Mouse (Mus musculus) megakaryocyte progenitor cell, adult 5-6 weeks (primary cell): ENCODE measurements around the gene Cplane1. TPM values are rescaled to one million over a fixed set of nuclear protein-coding genes. Genes with fewer than 3 reads are reported as not detected.
A peak's percentile ranks its signal among the peaks of the same experiment; 100 is the strongest.

Source experiments
- ATAC-seq: replicated peaks from 2 replicates; pipeline ENCODE4 v1.8.0; 2016; ENCODE audit warnings: mild to moderate bottlenecking, moderate TSS enrichment, inconsistent platforms; ENCODE audit not compliant: poor library complexity
- total RNA-seq, 2 experiments: library from RNA; stranded (forward) in 1 of 2; stranded (reverse) in 1 of 2; fragments of 157-497, 149-512 nt in 1 of 2; fragments of 200-1000 nt in 1 of 2; gene quantifications; 2 replicates each; pipeline versions ENCODE4 v1.2.3 to v1.2.4; 2015 to 2017

Cplane1 gene
- total RNA-seq, 2 experiments from 2014 or later, result 2.5 to 3.2 TPM

DNA sequence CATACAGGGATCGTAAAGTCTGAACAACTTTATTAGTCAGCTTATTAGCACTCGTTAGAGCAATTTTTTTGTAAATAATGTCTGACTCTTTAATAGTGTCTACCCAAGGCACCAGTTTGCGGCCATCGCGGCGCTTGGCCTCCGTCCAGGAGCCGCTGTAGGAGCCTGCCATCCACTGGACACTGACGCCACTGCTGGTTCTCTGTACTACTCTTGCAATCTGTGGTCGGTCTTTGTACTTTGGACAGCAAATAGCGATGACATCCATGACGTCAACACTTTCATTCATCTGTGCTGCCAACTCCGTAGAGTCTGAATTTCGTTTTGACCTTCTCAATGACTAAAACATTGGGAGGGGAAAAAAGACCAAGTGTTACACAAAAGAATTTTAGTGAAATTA lies 122.3 kb downstream of the Cplane1 start:
- ATAC-seq, result no peak

DNA sequence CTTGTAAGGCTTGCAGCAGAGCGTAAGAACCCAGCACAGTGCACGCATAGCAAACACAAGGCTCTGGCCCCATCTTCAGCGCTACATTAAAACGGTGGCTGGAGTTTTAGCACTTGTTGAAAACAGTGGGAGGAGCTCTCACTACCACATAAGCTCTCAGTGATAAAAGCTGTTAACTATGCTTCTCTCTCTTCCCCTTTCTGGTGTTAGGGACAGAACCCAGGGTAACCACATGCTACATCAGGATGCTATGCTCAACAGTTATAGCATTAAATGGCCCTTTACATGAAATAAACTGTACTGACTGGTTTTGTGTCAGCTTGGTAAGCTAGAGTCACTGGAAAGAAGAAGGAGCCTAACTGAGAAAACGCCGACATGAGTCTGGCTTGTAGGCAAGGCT lies 125.2 kb downstream of the Cplane1 start:
- 0 out of 2 replicates have a peak, but pooled peaks have one; percentile 26 for ATAC-seq

DNA sequence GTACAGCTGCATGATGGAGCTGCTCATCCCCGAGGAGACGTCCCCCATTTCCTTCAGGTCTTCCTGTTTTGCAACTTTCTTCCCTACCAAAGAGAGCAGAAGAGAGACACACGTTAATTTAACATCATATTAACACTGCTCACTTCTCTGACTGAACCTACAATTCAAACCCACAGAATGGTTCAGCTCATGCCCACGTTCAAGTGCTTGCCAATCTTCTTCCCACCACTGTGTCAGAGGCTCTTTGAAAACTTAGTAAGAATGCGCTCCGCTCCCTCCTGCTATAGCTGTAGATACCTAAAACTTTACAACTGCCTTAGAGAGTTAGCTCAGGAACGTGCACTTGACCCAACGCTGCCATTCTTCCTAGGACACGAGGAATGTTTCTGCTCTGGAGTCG lies 134.0 kb downstream of the Cplane1 start:
- no peak for ATAC-seq

DNA sequence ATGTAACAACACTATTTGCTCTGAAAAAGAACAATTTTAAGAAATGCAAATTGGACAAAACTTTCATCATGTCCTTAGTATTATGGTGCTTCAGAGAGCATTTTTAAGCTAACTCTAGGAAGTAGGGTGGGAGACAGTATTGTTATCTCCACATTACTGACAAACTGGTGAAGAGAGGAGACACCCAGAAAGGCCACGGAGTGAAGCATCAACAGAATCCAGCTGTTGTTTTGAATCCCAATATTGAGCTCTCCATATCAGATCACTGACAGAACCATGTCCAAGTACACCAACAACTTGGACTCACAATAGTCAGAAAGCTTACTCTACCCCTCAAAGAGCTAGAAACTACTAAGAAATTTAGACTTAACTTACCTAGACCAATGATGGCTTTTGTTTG lies 136.6 kb downstream of the Cplane1 start:
- ATAC-seq, result no peak

DNA sequence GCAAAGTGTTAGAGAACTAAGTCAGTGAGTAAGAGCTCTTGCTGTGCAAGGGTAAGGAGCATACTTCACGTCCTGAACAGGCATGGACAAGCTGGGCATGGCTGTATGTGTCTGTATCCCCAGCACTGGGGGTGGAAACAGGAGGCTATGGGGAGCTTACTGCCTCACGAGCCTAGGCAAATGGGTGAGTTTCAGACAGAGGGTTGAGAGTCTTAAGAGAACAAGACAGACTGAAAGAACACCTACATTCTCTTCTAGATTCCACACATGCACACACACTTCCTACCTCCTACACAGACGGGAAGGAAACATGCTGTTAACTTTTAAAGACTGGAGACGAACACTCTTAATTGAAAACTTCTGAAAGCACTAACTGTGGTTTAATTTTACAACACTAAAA lies 148.5 kb downstream of the Cplane1 start:
- no peak for ATAC-seq

DNA sequence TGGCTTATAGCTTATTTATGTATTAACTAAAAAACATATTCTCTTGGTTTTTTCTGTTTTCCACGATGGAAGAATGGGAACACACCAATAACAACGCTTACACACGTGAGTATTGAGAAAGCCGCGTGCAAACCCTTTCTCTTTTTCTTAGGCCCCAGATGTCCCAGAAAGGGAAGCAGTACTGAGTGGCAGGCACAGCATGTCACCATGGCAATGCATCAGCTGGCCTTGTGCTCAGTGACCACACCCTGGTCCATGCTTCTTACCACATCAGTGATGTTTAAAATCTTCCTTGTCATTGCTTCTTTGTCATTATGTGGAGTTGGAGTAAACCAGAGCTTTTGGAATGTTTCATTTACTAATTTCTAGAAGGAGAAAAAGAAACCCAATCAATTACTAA lies 150.3 kb downstream of the Cplane1 start:
- no peak for ATAC-seq

Other genes with a start within 250 kb of the Cplane1 start
- 44.7 and 49.8 TPM in 2 replicates for gene Wdr70, start 69.9 kb upstream of the Cplane1 start, total RNA-seq (2015)
- gene Wdr70, start 69.9 kb upstream of the Cplane1 start, total RNA-seq (2017), result 40.1 and 45.4 TPM in 2 replicates
- 46.8 and 61.2 TPM in 2 replicates for gene Nup155, start 59.8 kb upstream of the Cplane1 start, total RNA-seq (2015)
- 47.9 and 57.7 TPM in 2 replicates for gene Nup155, start 59.8 kb upstream of the Cplane1 start, total RNA-seq (2017)